Mouse (Mus musculus): ENCODE measurements at regions not wholly inside any gene's neighbourhood (a gene's known extent, or its start where the extent isn't known, plus 50 kb on each side); places are given as distances from the start of the nearest gene placed in this dataset.
A peak's percentile ranks its signal among the peaks of the same experiment; 100 is the strongest.

DNA sequence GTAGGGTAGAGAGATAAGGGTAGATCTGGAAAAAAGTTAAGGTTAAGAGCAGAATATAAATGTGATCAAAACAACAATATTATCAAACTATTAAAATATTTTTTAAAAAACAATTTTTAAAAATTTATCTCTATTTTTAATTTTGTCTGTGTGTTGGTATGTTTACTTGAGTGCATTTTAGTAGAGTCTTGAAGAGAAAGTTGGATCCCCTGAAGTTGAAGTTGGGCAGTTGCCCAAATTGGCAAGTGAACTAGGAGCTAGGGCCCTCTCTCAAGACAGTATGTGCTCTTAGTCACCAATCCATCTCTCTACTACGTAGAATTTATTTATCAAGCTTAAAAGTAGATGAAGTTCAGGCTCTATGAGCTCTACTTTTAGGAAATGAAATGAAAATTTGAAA is 59.9 kb downstream of the Adamts1 start:
- TF ChIP-seq CTCF (IDR thresholded peaks at IDR 0.05; ENCODE audit: borderline replicate concordance, extremely low read depth, insufficient read depth, insufficient read length) (no peak), POLR2A (IDR thresholded peaks at IDR 0.05; ENCODE audit: borderline replicate concordance, extremely low read depth, insufficient read depth, insufficient read length, poor library complexity, severe bottlenecking) (no peak)
- DNase-seq (ENCODE audit: low read depth) = no peak

DNA sequence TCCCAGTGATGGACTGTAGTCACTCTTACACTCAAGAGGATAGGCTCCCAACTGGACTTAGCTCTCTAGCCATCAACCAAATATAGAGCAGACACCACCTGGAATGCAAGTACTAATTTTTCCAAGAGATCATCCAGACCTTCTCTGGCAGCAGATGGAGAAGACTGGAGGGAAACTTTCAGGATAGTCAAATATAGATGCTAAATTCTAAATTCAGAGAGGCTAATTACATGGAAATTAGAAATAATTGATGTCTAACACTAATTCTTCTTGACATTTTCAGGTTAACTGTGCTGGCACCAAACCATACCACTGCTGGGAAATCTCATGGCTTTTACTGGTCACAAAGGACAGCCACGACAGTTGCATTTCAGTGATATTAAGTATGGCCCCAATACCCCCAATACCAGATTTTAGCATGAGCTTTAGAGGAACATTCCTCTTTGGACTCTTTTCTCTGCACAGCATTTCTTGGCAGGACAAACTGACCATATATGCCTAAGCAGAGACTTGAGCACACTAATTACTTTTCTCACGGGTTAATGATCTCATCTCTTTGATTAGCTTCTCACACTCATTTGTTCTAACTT is 64.2 kb downstream of the Adamts1 start:
- TF ChIP-seq CTCF (IDR thresholded peaks at IDR 0.05; ENCODE audit: borderline replicate concordance, extremely low read depth, insufficient read depth, insufficient read length) = no peak
- no peak for TF ChIP-seq POLR2A (IDR thresholded peaks at IDR 0.05; ENCODE audit: borderline replicate concordance, extremely low read depth, insufficient read depth, insufficient read length, poor library complexity, severe bottlenecking)
- DNase-seq (ENCODE audit: low read depth) = peak; percentile 23

DNA sequence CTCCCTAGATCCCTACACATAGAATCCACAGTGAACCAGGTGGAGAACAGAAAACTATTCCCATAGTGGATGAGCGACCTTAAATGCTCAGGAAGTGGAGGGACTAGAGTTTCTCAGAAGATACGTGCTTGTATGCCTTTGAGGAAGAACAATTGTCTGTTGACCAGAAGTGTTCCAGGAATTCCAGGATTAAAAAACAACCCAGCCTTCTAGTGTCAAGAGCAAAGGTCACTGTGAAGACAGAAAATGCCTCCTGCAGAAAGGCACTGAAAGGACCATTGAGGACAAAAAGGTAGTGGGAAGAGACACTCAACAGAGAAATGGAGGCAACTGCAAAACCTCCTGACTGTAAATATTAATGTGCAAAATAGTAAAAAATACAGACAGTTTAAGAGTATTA is 74.9 kb downstream of the Adamts1 start:
- DNase-seq (ENCODE audit: low read depth) = no peak
- TF ChIP-seq POLR2A (IDR thresholded peaks at IDR 0.05; ENCODE audit: borderline replicate concordance, extremely low read depth, insufficient read depth, insufficient read length, poor library complexity, severe bottlenecking) = no peak
- no peak for TF ChIP-seq CTCF (IDR thresholded peaks at IDR 0.05; ENCODE audit: borderline replicate concordance, extremely low read depth, insufficient read depth, insufficient read length)

DNA sequence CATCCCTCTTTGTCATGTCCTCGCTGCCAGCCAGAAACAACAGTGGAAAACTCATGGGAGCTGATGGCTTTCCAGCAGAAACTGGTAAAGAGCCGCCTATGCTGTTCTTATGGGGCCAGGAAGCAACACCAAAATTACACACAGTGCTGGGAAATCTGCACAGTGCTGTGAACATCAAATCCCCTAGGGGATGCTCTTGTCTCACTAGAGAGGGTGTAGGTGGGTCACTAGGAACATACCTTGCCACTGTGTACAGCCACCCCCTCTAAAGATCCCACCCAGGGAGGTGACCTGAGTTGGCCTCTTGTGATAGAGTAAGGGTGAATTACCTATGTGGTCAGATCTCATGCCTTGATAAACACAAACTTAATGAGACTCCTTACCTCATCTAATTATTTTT is 80.9 kb downstream of the Adamts1 start:
- TF ChIP-seq POLR2A (IDR thresholded peaks at IDR 0.05; ENCODE audit: borderline replicate concordance, extremely low read depth, insufficient read depth, insufficient read length, poor library complexity, severe bottlenecking) (no peak), CTCF (IDR thresholded peaks at IDR 0.05; ENCODE audit: borderline replicate concordance, extremely low read depth, insufficient read depth, insufficient read length) (no peak)
- no peak for DNase-seq (ENCODE audit: low read depth)

DNA sequence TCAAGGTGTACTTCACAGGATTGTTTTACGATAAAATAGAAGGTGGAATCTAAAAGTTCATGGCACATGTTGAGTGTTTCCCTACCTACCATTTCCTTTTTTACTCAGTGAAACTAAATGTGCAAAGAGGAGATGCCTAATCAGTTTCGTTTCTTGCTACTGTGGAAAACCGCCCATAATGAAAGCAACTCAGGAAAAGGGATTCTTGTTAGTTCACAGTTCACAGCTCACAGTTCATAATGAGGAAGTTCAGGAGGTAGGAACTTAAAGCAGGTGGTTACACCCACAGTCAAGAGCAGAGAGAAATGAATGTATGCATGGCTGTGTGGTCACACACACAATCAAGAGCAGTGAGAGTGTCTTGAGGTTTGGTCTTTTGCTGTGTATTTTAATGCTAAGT is 90.6 kb downstream of the Adamts1 start:
- no peak for TF ChIP-seq POLR2A (IDR thresholded peaks at IDR 0.05; ENCODE audit: borderline replicate concordance, extremely low read depth, insufficient read depth, insufficient read length, poor library complexity, severe bottlenecking)
- TF ChIP-seq CTCF (IDR thresholded peaks at IDR 0.05; ENCODE audit: borderline replicate concordance, extremely low read depth, insufficient read depth, insufficient read length) = no peak
- no peak for DNase-seq (ENCODE audit: low read depth)

DNA sequence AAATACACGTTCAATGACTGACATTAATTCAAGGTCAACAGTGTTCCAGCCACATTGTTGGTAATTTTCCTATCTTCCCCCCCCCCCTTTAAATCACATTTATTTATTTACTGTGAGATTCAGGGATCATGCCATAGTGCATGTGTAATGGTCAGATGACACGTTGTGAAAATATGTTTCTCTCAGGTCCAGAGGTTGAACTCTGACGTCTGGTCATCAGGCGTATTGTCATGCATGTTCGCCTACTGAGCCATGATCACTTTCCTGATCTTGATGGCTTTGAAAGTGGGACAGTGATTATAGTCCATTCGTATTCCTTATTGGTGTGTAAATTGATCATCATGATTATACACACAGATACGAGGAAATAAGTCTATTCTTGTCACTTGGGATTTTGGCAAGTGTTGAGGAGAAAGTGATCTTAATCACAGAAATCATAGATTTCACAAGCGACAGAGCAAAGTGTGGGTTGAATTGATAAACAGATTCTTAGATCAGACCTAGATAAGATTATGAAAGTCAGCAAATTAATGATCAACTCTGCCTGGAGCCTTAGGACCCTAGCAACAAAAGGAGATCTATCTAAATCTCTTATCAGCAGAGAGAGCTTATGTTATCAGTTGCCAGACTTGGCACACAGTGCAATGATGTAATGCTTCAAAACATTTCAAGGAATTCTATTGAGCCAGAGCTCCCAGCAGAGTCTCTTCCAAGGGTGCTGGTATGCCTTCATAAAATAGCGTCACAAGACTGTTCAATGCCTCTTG is 98.5 kb downstream of the Adamts1 start:
- no peak for TF ChIP-seq CTCF (IDR thresholded peaks at IDR 0.05; ENCODE audit: borderline replicate concordance, extremely low read depth, insufficient read depth, insufficient read length)
- TF ChIP-seq POLR2A (IDR thresholded peaks at IDR 0.05; ENCODE audit: borderline replicate concordance, extremely low read depth, insufficient read depth, insufficient read length, poor library complexity, severe bottlenecking) = no peak
- DNase-seq (ENCODE audit: low read depth) = peak; percentile 3

DNA sequence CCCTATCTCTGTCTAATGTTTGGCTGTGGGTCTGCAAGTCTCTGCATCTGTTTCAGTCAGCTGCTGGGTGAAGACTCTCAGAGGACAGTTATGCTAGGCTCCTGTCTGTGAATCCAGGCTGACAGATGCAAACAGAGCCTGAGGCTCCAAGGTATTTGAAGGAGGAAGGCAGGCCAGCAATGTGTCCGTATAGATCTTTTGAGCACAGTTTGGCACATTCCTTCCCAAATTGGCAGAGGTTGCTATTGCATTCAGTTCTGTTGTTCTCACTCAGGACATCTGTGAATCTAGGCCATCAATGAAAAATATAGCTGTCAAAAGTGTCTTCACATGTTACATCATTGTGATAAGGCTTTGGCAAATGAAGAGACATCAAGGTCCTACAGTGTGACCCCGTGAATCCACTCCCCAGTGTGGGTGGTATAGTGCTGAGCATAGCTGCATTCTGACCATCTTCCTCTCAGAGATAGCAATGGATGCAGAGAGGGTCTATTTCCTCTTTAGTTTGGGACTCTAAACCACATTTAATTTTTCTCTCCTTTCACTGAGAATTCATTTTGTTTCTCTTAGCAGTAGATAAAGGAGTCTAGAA is 99.9 kb downstream of the Adamts1 start:
- DNase-seq (ENCODE audit: low read depth) = no peak
- TF ChIP-seq POLR2A (IDR thresholded peaks at IDR 0.05; ENCODE audit: borderline replicate concordance, extremely low read depth, insufficient read depth, insufficient read length, poor library complexity, severe bottlenecking) (no peak), CTCF (IDR thresholded peaks at IDR 0.05; ENCODE audit: borderline replicate concordance, extremely low read depth, insufficient read depth, insufficient read length) (no peak)

DNA sequence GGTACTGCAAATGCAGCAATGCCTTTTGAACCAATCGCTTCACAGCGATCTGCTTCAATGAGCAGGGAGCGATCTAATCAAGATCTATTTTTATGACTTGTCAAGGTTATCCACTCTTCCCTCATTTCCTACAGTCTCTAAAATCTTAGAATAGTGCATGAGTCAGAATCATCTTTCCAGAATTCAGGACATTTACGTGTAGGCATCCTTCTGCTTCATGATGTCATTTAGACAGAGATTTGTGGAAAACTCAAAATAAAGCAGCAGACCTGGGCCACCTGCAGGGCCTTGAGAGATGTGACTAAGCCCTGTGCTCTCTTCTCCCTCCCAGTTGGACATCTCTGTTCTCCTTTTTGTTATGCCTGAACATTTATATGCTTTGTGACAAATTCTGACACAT is 103.6 kb downstream of the Adamts1 start:
- TF ChIP-seq POLR2A (IDR thresholded peaks at IDR 0.05; ENCODE audit: borderline replicate concordance, extremely low read depth, insufficient read depth, insufficient read length, poor library complexity, severe bottlenecking) (no peak), CTCF (IDR thresholded peaks at IDR 0.05; ENCODE audit: borderline replicate concordance, extremely low read depth, insufficient read depth, insufficient read length) (no peak)
- DNase-seq (ENCODE audit: low read depth) = no peak

DNA sequence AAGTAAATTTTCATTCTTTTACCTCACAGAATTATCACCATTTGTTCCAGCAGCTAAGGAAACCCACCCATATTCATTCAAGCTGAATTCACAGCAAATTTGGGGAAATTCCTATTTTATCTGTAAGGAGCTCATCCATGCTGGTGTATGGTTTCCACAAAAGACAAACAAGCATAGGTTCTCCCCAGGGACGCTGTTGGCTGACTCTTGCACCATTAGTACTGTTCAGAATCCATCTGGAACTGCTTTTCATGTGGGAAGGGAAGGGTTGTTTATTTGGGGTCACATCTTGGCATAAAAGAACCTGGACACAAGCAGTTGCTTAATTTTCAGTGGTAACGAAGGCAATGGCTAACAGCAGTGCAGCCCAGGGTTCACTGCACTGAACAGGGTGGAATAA is 120.2 kb downstream of the Adamts1 start:
- TF ChIP-seq CTCF (IDR thresholded peaks at IDR 0.05; ENCODE audit: borderline replicate concordance, extremely low read depth, insufficient read depth, insufficient read length) = no peak
- TF ChIP-seq POLR2A (IDR thresholded peaks at IDR 0.05; ENCODE audit: borderline replicate concordance, extremely low read depth, insufficient read depth, insufficient read length, poor library complexity, severe bottlenecking) = no peak
- no peak for DNase-seq (ENCODE audit: low read depth)

DNA sequence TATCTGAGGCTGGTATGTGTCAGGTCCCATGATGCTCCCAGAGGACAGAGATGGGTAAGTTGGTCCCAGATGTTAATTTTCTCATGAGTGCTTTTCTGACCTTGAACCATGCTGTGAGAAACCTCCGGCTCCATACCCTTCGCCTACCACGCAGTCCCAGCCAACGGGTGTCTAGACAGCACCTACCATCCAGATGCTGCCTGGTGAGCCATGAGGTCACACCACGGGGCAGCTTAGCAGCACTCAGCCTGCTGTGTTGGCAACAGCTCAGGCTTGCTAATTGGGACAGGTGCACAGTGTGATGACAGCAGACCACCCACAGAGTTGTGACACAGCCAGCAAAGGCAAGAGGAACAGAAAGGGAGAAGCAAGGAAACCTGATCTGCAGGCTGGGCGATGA is 122.6 kb downstream of the Adamts1 start:
- DNase-seq (ENCODE audit: low read depth) = peak; percentile 54

DNA sequence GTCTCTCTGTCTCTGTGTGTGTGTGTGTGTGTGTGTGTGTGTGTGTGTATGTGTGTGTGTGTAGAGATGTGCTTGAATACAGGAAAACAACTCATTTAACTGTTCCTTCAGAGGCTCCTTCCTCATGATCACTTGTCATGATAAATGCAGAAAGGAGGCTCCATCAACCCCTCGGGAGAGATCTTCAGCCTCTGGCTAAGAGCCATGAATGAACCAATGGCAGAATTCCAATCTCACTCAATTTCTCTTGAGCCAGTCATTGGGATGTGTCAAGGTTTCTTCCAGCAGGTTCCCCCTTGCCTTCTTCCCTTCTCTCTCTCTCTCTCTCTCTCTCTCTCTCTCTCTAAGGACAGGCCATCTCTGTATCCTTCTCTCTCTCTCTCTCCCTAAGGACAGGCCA is 124.1 kb downstream of the Adamts1 start:
- no peak for TF ChIP-seq CTCF (IDR thresholded peaks at IDR 0.05; ENCODE audit: borderline replicate concordance, extremely low read depth, insufficient read depth, insufficient read length)
- DNase-seq (ENCODE audit: low read depth) = no peak

More for the DNA sequence above, 122.6 kb downstream of the Adamts1 start:
- no peak for TF ChIP-seq POLR2A (IDR thresholded peaks at IDR 0.05; ENCODE audit: borderline replicate concordance, extremely low read depth, insufficient read depth, insufficient read length, poor library complexity, severe bottlenecking)
- TF ChIP-seq CTCF (IDR thresholded peaks at IDR 0.05; ENCODE audit: borderline replicate concordance, extremely low read depth, insufficient read depth, insufficient read length) = no peak

DNA sequence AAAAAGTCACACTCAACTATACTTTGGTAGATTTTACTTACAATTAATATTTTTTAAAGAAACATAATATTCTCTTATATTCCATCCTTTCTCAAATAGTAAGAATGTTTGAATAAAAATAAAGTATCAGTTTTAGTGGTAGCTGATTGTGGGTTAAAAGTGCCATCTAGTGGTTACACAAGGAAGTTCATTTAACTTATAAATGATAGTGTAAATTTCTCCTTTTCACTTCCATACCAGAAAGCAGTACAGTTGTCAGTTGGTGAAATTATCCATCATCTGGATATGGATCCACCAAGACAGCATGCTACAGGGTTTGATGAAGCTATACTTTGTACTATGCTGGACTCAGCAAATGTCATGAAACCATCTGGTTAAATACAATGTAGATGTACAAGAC is 124.7 kb downstream of the Adamts1 start:
- TF ChIP-seq CTCF (IDR thresholded peaks at IDR 0.05; ENCODE audit: borderline replicate concordance, extremely low read depth, insufficient read depth, insufficient read length) = no peak
- TF ChIP-seq POLR2A (IDR thresholded peaks at IDR 0.05; ENCODE audit: borderline replicate concordance, extremely low read depth, insufficient read depth, insufficient read length, poor library complexity, severe bottlenecking) = no peak
- DNase-seq (ENCODE audit: low read depth) = peak; percentile 67

Data from brain, embryonic 14.5 days (tissue).